Mouse (Mus musculus) monocyte, adult 5-6 weeks (primary cell): ENCODE measurements around the gene Btnl2. TPM values are rescaled to one million over a fixed set of nuclear protein-coding genes. Genes with fewer than 3 reads are reported as not detected.

Experiments
- ATAC-seq: fragments of 153-309, 156-312 bp; replicated peaks from 2 replicates; pipeline ENCODE4 v1.8.0; 2017; ENCODE audit warnings: mild to moderate bottlenecking; ENCODE audit not compliant: low TSS enrichment, insufficient number of reproducible peaks, severe bottlenecking, poor library complexity, low FRiP score
- total RNA-seq: library from RNA; stranded (forward); fragments of 200-1000, 200-491, 200-594 nt; gene quantifications from 3 replicates; pipeline ENCODE4 v1.2.3, GENCODE M21; 2017

The Btnl2 gene
- total RNA-seq, 1 experiment from 2014 or later: 0.76 TPM

DNA sequence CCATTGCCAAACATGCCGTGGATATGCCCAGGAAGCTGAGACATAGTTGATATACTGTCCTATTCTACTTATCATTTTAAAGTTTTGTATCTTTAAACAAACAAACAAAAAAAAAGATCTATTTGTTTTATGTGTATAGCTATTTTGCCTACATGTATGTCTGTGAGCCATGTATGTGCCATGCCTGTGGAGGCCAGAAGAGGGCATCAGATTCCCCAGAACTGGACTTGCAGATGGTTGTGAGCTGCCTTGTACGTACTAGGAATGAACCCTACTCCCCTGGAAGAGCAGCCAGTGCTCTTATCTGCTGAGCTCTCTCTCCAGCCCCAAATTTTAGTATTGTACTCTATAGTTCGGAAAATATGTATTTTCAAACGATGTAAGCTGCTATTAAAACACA is 33.9 kb downstream of the Btnl2 start:
- ATAC-seq: no peak

DNA sequence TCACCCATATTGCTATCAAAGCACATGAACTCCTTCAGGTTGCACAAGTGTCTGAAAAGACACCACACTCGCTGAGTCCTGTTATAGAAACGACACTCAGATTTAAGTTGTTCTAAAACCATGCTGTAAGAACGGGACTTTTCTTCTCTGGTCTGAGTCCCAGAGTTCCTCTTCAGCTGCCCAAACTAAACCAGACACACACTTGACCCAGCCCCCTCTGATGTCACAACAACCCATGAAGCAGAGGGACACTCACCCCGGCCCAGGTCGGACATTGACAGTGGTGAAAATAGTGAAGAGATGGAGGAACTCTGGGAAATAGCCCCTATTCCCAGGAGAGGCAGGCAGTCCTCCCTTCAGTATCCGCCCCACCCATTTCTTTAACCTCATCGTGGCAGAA is 36.9 kb downstream of the Btnl2 start:
- peak; percentile 75 for ATAC-seq

DNA sequence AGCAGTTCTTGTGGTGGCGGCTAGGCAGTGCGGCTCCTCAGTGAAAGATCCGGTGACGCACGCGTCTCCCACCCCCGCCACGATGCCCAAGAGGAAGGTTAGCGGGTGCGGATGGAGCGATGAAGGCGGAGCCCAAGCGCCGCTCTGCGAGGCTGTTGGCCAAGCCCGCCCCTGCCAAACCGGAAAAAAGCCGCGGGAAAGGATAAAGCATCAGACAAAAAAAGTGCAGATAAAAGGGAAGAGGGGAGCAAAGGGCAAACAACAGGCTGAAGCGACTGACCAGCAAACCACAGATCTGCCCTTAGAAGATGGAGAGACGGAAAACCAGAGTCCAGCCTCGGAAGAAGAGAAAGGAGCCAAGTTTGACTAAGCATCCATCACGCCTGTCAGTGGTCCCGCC is 37.7 kb downstream of the Btnl2 start:
- ATAC-seq: peak; percentile 70

- no peak for ATAC-seq
Observed at GRCm38 (mm10) chr17:34397357-34397756, 42.7 kb downstream of the Btnl2 start.

GRCm38 (mm10) chr17:34398058-34398710 is 43.6 kb downstream of the Btnl2 start:
- ATAC-seq: peak; percentile 90

- peak; percentile 80 for ATAC-seq
Observed at GRCm38 (mm10) chr17:34398711-34399393, 44.2 kb downstream of the Btnl2 start, which contains the start of gene BC051142. BC051142 (plus strand) TSS chr17:34398820.

GRCm38 (mm10) chr17:34399394-34399715 is 44.7 kb downstream of the Btnl2 start:
- ATAC-seq: no peak

DNA sequence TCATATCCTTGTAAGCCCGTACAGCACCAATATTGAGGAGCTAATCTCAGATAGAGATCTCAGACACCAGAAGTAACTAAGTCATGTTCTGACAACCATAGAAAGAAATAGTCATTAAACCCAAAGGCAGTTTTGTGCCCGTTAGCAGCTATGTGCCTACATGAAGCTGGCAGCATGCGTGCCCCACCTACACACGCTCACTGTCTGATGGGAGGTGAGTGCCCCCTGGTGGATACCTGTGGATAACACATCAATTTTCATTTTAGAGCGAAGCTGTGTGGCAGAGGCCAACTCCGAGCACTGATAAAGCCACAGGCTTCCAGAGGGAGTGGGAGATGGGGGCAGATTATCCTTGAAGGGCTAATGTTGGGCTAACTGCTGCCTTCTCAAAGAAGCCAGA is 56.5 kb downstream of the Btnl2 start:
- ATAC-seq: peak; percentile 95

Other genes starting within 250 kb of the Btnl2 start
- 55.9 to 84.5 TPM (median 72.8 TPM) in 3 replicates for gene H2-DMa, start 235.3 kb upstream of the Btnl2 start, total RNA-seq
- gene Brd2, start 232.2 kb upstream of the Btnl2 start, total RNA-seq: 374 to 583 TPM (median 393 TPM) in 3 replicates
- gene H2-DMb2, start 211.5 kb upstream of the Btnl2 start, total RNA-seq: 71.7 to 98.5 TPM (median 90.4 TPM) in 3 replicates
- 48.2 to 62.0 TPM (median 61.5 TPM) in 3 replicates for gene H2-DMb1, start 201.8 kb upstream of the Btnl2 start, total RNA-seq
- 145 to 195 TPM (median 175 TPM) in 3 replicates for gene Tap1, start 167.3 kb upstream of the Btnl2 start, total RNA-seq
- 119 to 198 TPM (median 134 TPM) in 3 replicates for gene Psmb9, start 167.1 kb upstream of the Btnl2 start, total RNA-seq
- 387 to 472 TPM (median 466 TPM) in 3 replicates for gene Psmb8, start 157.1 kb upstream of the Btnl2 start, total RNA-seq
- 87.6 to 119 TPM (median 96.6 TPM) in 3 replicates for gene Tap2, start 151.3 kb upstream of the Btnl2 start, total RNA-seq
- 59.1 to 84.6 TPM (median 63.2 TPM) in 3 replicates for gene H2-Ob, start 115.9 kb upstream of the Btnl2 start, total RNA-seq
- 588 to 931 TPM (median 911 TPM) in 3 replicates for gene H2-Ab1, start 97.1 kb upstream of the Btnl2 start, total RNA-seq
- 387 to 602 TPM (median 587 TPM) in 3 replicates for gene H2-Aa, start 67.0 kb upstream of the Btnl2 start, total RNA-seq
- gene H2-Eb1, start 49.0 kb upstream of the Btnl2 start, total RNA-seq: 415 to 638 TPM (median 573 TPM) in 3 replicates
- 4.9 to 11.5 TPM (median 8.6 TPM) in 3 replicates for gene H2-Eb2, start 29.2 kb upstream of the Btnl2 start, total RNA-seq
- 0.19 TPM in 1 of 3 replicates, not detected in the others for gene Btnl1, start 22.3 kb downstream of the Btnl2 start, total RNA-seq
- gene BC051142, start 44.0 kb downstream of the Btnl2 start, total RNA-seq: 2.6 to 4.7 TPM in 2 of 3 replicates, not detected in the other
- gene Btnl4, start 122.5 kb downstream of the Btnl2 start, total RNA-seq: not detected in 3 replicates
- gene Btnl6, start 162.5 kb downstream of the Btnl2 start, total RNA-seq: not detected in 3 replicates
- 0.29 to 0.48 TPM in 2 of 3 replicates, not detected in the other for gene Notch4, start 209.4 kb downstream of the Btnl2 start, total RNA-seq
- gene Gpsm3, start 235.0 kb downstream of the Btnl2 start, total RNA-seq: 64.4 to 104 TPM (median 95.5 TPM) in 3 replicates
- gene Pbx2, start 236.4 kb downstream of the Btnl2 start, total RNA-seq: 26.8 to 34.9 TPM (median 30.9 TPM) in 3 replicates
- 3.7 to 7.3 TPM (median 5.1 TPM) in 3 replicates for gene Ager, start 243.0 kb downstream of the Btnl2 start, total RNA-seq
- 8.6 to 21.8 TPM (median 14.6 TPM) in 3 replicates for gene Rnf5, start 248.9 kb downstream of the Btnl2 start, total RNA-seq
- 14.3 to 26.9 TPM (median 16.4 TPM) in 3 replicates for gene Agpat1, start 249.4 kb downstream of the Btnl2 start, total RNA-seq